Mouse (Mus musculus): Measurements from ENCODE around the gene Akain1.

The Akain1 gene

GRCm38 (mm10) chr17:69479261-69479660 is 40.1 kb downstream of the Akain1 start:
- DNase-seq (ENCODE audit: low read depth, low spot score), result no peak

- no peak for DNase-seq (ENCODE audit: low read depth, low spot score)
These were observed 48.0 kb downstream of the Akain1 start for GRCm38 (mm10) chr17:69487116-69487515.

GRCm38 (mm10) chr17:69487884-69488283 is 48.8 kb downstream of the Akain1 start:
- DNase-seq (ENCODE audit: low read depth, low spot score), result no peak

GRCm38 (mm10) chr17:69488826-69489225 is 49.7 kb downstream of the Akain1 start:
- DNase-seq (ENCODE audit: low read depth, low spot score), result no peak

GRCm38 (mm10) chr17:69492368-69492767 is 53.2 kb downstream of the Akain1 start:
- no peak for DNase-seq (ENCODE audit: low read depth, low spot score)

- DNase-seq (ENCODE audit: low read depth, low spot score), result no peak
These were observed 56.4 kb downstream of the Akain1 start for GRCm38 (mm10) chr17:69495531-69495930.

- DNase-seq (ENCODE audit: low read depth, low spot score), result no peak
These were observed 57.0 kb downstream of the Akain1 start for GRCm38 (mm10) chr17:69496125-69496524.

- no peak for DNase-seq (ENCODE audit: low read depth, low spot score)
These were observed 58.2 kb downstream of the Akain1 start for GRCm38 (mm10) chr17:69497315-69497714.

- DNase-seq (ENCODE audit: low read depth, low spot score), result no peak
These were observed 59.8 kb downstream of the Akain1 start for GRCm38 (mm10) chr17:69498913-69499312.

- no peak for DNase-seq (ENCODE audit: low read depth, low spot score)
These were observed 60.3 kb downstream of the Akain1 start for GRCm38 (mm10) chr17:69499441-69499840.

- no peak for DNase-seq (ENCODE audit: low read depth, low spot score)
These were observed 66.9 kb downstream of the Akain1 start for GRCm38 (mm10) chr17:69506070-69506469.

GRCm38 (mm10) chr17:69516344-69516907 is 77.3 kb downstream of the Akain1 start:
- no peak for DNase-seq (ENCODE audit: low read depth, low spot score)

GRCm38 (mm10) chr17:69531472-69531871 is 92.3 kb downstream of the Akain1 start:
- no peak for DNase-seq (ENCODE audit: low read depth, low spot score)

Data from retina, postnatal 7 days (tissue).